Mouse (Mus musculus): Measurements from ENCODE around the gene Slc16a9.

Gene Slc16a9

DNA sequence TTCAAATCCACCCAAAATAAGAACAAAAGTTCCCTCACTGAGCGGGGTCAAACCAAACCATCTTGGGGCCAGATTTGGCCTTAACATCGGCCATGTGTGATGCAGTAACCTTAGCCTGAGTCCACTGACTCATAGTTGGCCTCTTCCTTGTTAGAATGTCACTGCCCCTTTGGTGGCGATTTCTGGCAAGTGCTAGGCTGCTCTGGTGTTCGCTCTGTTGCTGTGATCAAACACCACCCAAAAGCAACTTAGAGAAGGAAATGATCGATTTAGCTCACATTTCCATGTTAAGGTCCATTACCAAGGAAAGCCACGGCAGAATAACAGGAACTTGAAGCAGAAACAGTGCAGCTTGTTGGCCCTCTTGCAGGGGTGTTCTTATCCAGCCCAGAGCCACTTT, 5.9 kb downstream of the Slc16a9 start:
- DNase-seq: no peak

DNA sequence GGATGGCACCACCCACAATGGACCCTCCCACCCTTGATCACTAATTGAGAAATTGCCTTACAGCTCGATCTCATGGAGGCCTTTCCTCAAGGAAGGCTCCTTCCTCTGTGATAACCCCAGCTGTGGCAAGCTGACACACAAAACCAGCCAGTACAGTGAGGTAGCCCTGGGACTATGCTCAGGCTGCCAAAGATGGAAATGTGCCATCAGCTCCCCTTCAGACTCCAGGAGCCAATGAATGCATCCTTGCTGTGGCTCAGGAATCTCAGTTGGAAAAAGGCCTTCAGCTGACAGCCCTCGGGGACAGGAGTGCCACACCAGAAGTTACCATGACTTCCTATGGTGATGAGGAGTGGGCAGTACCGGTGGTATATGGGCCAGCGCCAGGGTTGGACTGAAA, 9.8 kb downstream of the Slc16a9 start:
- peak in 1 of 2 experiments; percentile 34 for DNase-seq

DNA sequence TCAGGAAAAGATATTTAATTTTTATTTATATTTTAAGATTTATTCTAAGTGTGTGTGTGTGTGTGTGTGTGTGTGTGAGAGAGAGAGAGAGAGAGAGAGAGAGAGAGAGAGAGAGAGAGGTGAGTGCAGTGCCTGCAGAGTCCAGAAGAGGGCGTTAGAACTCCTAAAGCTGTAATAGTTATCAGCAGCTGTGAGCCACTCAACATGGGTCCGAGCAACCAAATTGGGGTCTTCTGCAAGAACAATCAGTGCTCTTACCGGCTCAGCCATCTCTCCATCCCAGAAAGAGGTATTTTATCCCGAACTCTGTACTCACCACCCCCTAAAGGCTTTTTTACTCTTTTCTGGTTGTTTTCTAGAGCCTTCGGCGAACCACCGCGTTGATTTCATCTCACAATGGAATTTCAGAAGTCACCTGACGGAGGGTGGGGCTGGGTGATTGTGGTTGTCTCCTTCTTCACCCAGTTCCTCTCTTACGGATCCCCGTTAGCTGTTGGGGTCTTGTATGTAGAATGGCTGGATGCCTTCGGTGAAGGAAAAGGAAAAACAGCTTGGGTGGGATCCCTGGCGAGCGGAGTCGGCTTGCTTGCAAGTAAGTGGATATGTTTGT, 10.8 kb downstream of the Slc16a9 start:
- DNase-seq: no peak

DNA sequence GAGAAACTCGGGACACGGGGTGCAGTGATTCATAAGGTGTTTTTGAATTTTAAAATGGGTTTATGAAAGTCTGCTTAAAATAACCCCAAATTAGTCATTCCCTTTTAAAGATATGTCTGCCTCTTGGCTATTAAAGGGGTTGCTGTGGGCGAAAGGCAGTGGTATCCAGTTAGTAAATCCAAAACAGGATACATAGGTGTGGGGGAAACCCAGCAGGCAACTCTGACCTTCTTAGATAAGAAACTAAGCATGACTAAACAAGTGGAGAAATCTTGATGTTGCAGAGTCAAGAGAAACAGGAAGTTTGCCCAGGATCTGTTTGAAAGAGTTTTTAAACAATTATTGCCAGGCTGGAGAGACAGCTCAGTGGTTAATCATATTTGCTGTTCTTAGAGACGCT, 12.1 kb downstream of the Slc16a9 start:
- DNase-seq: no peak

DNA sequence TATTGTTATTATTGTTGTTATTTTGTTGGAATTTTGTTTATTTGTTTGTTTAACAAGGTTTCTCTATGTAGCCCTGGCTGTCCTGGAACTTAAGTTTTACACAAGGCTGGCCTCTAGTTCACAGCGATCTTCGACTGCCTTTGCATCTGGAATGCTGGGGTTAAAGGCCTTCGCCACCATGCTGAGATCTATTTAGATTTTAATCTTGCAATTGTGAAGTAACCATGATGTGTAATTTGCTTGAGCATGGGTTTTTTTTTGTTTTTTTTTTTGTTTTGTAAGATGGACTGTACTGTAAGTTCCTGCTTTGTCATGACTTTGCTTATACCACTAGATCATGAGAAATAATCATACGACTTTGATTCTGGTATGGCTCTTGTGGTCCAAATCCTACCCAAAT, 16.0 kb downstream of the Slc16a9 start:
- no peak for DNase-seq

- no peak for DNase-seq
Observed at GRCm38 (mm10) chr10:70262051-70262450, 17.2 kb downstream of the Slc16a9 start.

GRCm38 (mm10) chr10:70263681-70264189, 18.8 kb downstream of the Slc16a9 start:
- no peak for DNase-seq

GRCm38 (mm10) chr10:70264337-70265036, 19.6 kb downstream of the Slc16a9 start:
- DNase-seq: no peak

GRCm38 (mm10) chr10:70266501-70266900, 21.6 kb downstream of the Slc16a9 start:
- no peak for DNase-seq

GRCm38 (mm10) chr10:70268581-70269446, 23.9 kb downstream of the Slc16a9 start:
- DNase-seq: no peak

- no peak for DNase-seq
Observed at GRCm38 (mm10) chr10:70269447-70269787, 24.5 kb downstream of the Slc16a9 start.

DNA sequence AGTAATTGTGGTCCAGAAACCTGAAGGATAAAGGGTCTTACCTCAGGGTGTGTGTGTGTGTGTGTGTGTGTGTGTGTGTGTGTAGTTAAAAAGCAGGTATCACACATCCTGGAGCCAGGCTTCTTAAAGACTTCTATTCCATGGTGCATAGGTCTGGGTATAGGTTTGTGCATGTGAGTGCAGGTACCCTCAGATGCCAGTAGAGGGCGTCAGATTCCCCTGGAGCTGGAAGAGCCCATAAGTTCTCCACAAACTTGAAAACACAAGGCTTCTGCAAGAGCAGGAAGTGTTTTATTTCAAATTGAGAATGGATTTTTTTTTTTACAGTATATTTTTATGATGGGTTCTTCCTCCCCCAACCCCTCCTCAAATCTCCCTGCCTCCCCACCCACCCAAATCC, 31.8 kb downstream of the Slc16a9 start:
- DNase-seq: no peak

DNA sequence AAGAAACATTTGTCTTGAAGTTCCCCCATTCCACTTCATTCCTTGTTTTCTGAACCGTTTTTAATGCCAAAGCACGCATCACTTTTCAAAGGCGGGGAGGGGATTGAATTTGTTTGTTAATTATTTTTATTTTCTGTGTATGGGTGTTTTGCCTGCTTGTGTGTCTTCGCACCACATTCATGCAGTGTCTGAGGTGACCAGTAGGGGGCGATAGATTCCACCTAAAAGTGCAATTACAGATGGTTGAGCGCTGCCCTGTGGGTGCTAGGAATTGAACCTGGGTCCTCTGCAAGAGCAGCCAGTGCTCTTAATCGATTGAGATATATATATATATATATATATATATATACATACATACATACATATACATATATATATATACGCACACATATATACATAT, 34.4 kb downstream of the Slc16a9 start:
- DNase-seq: no peak

- peak in 1 of 2 experiments; percentile 18 for DNase-seq
Observed at GRCm38 (mm10) chr10:70287825-70288235, 42.9 kb downstream of the Slc16a9 start.

DNA sequence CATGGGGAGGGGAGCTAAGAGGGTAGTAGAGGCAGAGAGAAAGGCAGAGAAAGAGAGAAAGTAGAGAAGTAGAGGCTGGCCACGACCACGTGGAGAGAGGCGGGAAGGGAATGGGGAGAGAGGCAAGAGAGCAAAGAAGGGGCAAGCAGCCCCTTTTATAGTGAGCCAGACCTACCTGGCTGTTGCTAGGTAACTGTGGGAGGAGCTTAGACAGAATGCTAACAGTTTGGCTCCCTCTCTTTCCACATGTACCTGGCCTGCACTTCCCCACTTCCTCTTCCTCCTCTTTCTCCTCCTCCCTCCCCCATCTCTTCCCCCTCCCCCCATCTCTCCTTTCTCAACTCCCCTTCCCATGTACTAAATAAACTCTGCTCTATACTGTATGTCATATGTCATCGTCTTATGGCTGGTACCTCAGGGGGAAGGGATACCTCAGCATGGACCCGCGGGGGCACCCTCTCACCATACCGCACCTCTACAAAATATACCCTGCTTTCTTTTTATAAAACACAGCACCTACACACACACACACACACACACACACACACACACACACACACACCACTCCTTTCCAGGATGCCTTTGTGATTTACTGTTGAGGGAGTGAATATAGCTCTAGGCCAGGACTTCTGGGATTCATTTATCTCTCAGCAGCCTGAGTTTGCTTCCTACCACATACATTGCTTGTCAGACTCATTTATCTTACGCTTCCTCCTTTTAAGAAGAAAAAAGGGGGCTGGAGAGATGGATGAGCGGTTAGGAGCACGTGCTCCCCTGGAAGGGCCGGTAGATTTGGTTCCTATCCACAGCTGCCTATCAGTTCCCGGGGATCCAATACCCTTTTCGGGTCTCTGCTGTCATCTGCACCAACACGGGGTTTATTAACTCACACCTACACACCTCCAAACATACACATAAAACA, 43.8 kb downstream of the Slc16a9 start:
- no peak for DNase-seq

- DNase-seq: no peak
Observed at GRCm38 (mm10) chr10:70292014-70292413, 47.1 kb downstream of the Slc16a9 start.

GRCm38 (mm10) chr10:70294094-70294493, 49.2 kb downstream of the Slc16a9 start:
- no peak for DNase-seq

DNA sequence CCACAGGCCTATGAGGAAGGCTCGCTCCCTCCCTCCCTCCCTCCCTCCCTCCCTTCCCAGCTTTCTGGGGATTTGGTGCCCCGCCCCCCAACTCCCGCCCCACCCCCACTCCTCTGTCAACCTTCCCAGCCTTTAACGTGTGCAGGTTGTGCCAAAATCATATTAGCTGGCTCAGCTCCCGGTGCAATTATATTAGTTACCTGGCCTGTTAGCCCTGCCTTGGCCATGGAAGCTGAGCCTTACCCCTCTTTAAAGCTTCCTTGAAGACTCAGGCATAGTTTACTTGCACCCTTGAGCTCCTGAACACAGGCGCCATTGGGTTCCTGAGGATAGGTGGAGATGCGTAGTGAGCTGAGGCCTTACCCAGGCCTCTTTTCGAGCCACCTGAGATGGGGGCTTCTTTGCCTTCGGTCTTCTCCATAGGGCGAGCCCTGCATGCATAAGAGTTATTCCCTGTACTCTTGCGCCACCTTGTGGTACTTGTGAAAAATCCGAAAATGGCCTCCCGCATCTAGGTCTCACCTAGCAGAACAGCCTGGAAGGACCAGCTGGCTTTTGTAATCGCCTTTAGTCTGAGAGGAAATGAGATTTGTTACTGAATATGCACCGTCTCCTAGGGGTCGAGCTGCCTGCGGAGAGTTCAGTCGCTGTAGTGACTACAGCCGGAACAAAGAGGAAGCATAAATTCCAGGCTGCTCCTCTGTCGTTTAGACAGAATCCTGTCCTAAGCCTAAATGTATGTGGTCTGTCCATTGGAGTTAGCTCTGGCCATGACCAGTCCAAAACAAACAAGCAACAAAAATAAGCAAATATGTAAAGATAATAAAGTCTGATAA, 51.8 kb downstream of the Slc16a9 start:
- DNase-seq: peak; percentile 83 to 84

- DNase-seq: no peak
Observed at GRCm38 (mm10) chr10:70299118-70299517, 54.2 kb downstream of the Slc16a9 start.

DNA sequence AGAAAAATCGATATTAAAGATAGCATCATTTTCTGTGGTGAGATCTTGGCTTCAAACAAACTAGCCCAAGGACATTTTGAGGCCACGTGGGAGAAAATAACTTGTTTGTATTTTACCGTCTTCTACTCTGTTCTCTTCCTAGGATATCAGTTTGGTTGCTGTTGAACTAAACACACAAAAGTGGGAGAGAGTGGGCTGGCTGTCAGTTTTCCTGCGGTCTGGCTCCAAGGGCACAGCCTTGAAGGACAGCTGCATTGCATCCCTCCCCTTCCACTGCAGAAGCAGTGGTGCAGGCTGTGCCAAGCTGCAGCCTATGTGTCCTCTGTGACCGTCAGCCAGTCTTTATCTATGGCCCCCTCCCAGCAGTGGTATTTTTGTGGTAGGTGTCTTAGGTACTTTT, 54.8 kb downstream of the Slc16a9 start:
- DNase-seq: no peak

- DNase-seq: no peak
Observed at GRCm38 (mm10) chr10:70301190-70301589, 56.3 kb downstream of the Slc16a9 start.

DNA sequence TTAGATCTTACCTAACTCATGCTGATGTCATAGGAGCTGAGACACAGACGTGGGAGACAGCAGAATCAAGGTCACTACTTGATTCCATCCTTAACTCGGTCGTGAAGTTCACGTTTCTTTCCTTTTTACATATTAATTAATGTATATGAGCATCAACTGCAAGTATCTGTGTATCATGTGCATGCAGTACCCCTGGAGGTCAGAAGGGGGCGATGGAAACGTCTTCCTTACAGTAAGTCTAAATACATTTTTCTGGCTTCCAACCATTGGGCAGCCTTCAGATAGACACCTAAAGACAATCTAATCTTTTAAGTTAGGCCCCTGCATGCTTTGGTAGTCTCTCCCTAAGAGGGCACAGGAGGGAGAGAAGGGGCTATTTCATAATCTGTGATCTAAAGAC, 58.3 kb downstream of the Slc16a9 start:
- DNase-seq: no peak

Data from cerebellum, postnatal 25 days (tissue).